Mouse (Mus musculus) embryonic facial prominence, embryonic 12.5 days (tissue): ENCODE results near the gene Gpr89. TPM values are rescaled to one million over a fixed set of nuclear protein-coding genes. Genes with fewer than 3 reads are reported as not detected.

ENCODE experiments used
- ATAC-seq: fragments of 200-750 bp; cut with Nextera tagmentation; 2 replicates; pipeline ENCODE4 v1.8.0; 2017; ENCODE audit not compliant: insufficient number of reproducible peaks, insufficient read depth, low FRiP score, low TSS enrichment
- H3K27ac ChIP-seq: fragments of 300-500 bp; sonication (generic); 2 replicates; pipeline ENCODE4 v1.5.1; 2016; ENCODE audit warnings: mild to moderate bottlenecking
- H3K27me3 ChIP-seq: fragments of 300-500 bp; sonication (generic); 2 replicates; pipeline ENCODE4 v1.6.1; 2016; ENCODE audit warnings: mild to moderate bottlenecking, moderate library complexity
- H3K36me3 ChIP-seq: fragments of 300-500 bp; sonication (generic); 2 replicates; pipeline ENCODE4 v1.6.1; 2016; ENCODE audit warnings: mild to moderate bottlenecking
- H3K4me1 ChIP-seq: fragments of 300-500 bp; sonication (generic); 2 replicates; pipeline ENCODE4 v1.6.1; 2016
- H3K4me2 ChIP-seq: fragments of 300-500 bp; sonication (generic); replicated peaks from 2 replicates; pipeline ENCODE4 v1.6.1; 2016; ENCODE audit warnings: mild to moderate bottlenecking, moderate library complexity
- H3K4me3 ChIP-seq: fragments of 300-500 bp; sonication (generic); 2 replicates; pipeline ENCODE4 v1.5.1; 2016; ENCODE audit warnings: mild to moderate bottlenecking
- H3K9ac ChIP-seq: fragments of 300-500 bp; sonication (generic); 2 replicates; pipeline ENCODE4 v1.6.1; 2016; ENCODE audit warnings: mild to moderate bottlenecking, moderate library complexity
- H3K9me3 ChIP-seq: fragments of 300-500 bp; sonication (generic); 2 replicates; pipeline ENCODE4 v1.6.1; 2016; ENCODE audit warnings: mild to moderate bottlenecking, moderate library complexity
- WGBS: fragments of 180-500 bp; shearing (Covaris S2); methylation state at CpG from one replicate; pipeline ENCODE4 v1.1.7; 2016; 5-methylcytosine and 5-hydroxymethylcytosine counted together
- polyA plus RNA-seq: library from polyadenylated mRNA; unstranded; fragments of >200 nt; fragmentation: Nextera tagmentation; extraction: Ambion mirVana; gene quantifications from 2 replicates; pipeline ENCODE4 v1.2.1, GENCODE M21; 2016

The Gpr89 gene
- polyA plus RNA-seq, 1 experiment from 2014 or later: 43.1 TPM

DNA sequence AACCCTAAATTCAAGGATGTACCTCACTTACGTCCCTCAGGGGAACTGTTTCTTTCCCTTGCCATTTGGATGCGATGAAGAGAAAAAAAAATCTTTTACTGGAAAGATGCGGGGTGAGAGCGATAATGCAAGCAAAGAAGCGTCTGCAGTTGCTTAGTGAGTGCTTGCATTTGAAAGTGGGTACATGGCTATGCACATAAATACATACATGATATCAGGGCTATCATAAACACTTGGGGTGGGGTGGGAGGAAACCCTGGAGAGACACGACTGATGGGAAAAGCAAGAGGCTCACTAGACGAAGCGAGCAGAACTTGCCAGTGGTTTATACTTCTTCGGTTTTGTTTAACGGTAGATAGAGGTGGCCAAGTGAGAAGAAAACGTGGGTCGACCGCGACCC, 753 bp downstream of the Gpr89 start, which contains the start of gene Gja5:
Gene Gja5 (plus strand): TSS at position 301 of the 400 bp plus-strand sequence.
- no peaks in the 10 kb centered on the region for H3K36me3 ChIP-seq
- ATAC-seq: no peak
- H3K4me1 ChIP-seq: peaks cover 9% of the 10 kb centered on the region
- WGBS: 15% methylated on average over 14 of the region's 14 CpGs
- peaks cover 10% of the 10 kb centered on the region for H3K27me3 ChIP-seq
- H3K4me3 ChIP-seq: peak within 1 kb of the TSS; percentile 98
- H3K9ac ChIP-seq: peak within 1 kb of the TSS; percentile 90
- H3K4me2 ChIP-seq: peak within 1 kb of the TSS; percentile 81
- H3K9me3 ChIP-seq: no peaks in the 10 kb centered on the region
- H3K27ac ChIP-seq: no peak within 1 kb of the TSS

DNA sequence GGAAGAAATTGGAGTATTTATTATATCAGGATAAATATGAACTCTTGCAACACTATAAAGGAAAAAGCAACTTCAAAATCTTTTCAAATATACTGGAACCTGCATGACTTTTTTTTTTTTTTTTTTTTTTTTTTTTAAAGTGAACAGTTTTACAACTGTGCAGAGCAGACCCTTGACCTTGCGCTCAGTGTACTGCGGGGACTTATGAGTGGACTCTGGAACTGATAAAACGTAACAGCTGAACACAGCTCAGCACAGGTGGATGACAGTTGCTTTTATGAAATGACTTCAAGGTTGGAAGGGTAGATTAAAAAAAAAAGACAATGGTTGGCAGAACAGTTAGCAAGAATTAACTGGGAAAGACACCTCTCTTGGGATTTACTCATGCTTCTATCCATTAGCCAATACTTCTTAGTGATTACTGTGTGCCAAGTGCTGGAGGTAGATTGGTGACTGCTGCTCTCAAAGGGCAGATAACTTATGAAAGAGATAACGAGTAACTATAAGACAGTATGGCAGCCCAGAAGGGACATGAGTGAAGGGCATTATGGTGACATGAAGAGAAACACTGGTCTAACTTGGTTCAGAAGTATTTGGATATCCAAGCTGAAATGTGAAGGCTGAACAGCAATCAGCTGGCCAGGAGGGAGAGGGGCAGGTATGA, 2.7 kb downstream of the Gpr89 start:
- WGBS: 86% methylated on average over 4 of the region's 4 CpGs
- H3K4me3 ChIP-seq: no peak overlapping the region
- no peak overlapping the region for H3K9ac ChIP-seq
- H3K27ac ChIP-seq: no peak overlapping the region
- H3K4me2 ChIP-seq: no peak overlapping the region
- no peak for ATAC-seq
- H3K36me3 ChIP-seq: peaks cover 1% of the 10 kb centered on the region; the same call in 1 of the 2 replicates
- H3K27me3 ChIP-seq: peaks cover 8% of the 10 kb centered on the region
- H3K4me1 ChIP-seq: peaks cover 9% of the 10 kb centered on the region
- no peaks in the 10 kb centered on the region for H3K9me3 ChIP-seq

DNA sequence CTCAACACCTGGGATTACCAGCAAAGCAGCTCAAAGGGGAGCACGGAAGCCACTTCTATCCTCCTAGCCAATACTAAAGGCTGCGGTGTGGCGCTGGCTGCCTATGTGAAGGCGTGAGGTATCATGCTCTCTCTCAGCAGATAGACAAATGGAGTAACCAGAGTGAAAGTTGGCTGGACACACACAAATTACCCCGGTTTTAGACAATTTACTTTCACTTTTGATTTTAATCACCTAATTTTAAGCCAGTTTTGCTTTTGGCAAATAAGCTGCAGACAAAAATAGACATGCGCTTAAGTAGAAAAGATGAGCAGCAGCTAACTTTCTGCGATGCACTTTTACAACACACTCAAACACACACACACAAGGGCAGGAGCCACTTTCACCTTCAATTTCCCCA, 21.5 kb downstream of the Gpr89 start:
- ATAC-seq: no peak
- peaks cover 54% of the 10 kb centered on the region for H3K36me3 ChIP-seq

DNA sequence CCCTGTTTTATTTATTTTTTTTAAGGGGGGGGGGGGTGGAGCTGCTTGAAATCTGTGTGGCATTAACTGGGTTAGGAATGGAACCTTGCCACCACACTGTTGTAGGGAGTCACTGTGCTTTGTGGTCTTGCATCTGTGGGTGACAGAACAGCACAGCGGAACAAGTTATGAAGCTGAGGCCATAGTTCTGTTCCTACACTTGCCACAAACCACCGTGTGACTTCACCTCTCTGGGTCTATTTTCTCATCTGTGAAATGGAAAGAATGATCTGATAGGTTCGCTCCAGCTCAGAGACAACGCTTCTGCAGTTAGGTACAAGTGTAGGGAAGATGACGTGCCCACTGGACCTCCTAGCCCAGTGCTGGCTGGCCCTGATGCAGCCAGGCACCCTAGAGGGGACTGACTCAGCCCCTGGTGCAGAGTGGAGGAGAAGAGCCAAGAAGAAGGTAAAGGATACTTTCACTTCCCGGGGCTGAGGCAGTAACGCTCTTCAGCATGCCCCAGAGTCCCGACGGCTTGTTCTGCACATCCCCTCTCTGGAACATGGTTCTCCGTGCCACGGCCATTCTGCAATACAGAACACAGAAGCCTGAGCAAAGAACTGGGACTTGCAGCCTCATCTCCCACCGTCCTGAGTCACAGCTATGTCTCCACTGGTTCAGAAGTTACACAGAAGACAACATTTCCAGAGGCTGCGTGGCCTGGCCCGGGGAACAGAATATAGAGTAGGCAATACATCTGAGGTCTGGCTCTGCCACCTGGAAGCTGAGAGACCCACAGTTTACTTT, 22.9 kb downstream of the Gpr89 start:
- H3K4me3 ChIP-seq: no peak overlapping the region
- no peaks in the 10 kb centered on the region for H3K27me3 ChIP-seq
- H3K4me1 ChIP-seq: peaks cover under 1% of the 10 kb centered on the region; the same call in 1 of the 2 replicates
- 94% methylated on average over 14 of the region's 14 CpGs for WGBS
- no peak overlapping the region for H3K9ac ChIP-seq
- ATAC-seq: no peak
- no peak overlapping the region for H3K27ac ChIP-seq
- H3K9me3 ChIP-seq: no peaks in the 10 kb centered on the region
- H3K4me2 ChIP-seq: no peak overlapping the region
- peaks cover 56% of the 10 kb centered on the region for H3K36me3 ChIP-seq

More for the DNA sequence above, 21.5 kb downstream of the Gpr89 start:
- H3K27me3 ChIP-seq: no peaks in the 10 kb centered on the region
- no peaks in the 10 kb centered on the region for H3K9me3 ChIP-seq
- no peak overlapping the region for H3K4me3 ChIP-seq
- no peak overlapping the region for H3K9ac ChIP-seq
- 94% methylated on average over 7 of the region's 7 CpGs for WGBS
- no peak overlapping the region for H3K4me2 ChIP-seq
- no peak overlapping the region for H3K27ac ChIP-seq
- peaks cover 6% of the 10 kb centered on the region; the same call in 1 of the 2 replicates for H3K4me1 ChIP-seq

DNA sequence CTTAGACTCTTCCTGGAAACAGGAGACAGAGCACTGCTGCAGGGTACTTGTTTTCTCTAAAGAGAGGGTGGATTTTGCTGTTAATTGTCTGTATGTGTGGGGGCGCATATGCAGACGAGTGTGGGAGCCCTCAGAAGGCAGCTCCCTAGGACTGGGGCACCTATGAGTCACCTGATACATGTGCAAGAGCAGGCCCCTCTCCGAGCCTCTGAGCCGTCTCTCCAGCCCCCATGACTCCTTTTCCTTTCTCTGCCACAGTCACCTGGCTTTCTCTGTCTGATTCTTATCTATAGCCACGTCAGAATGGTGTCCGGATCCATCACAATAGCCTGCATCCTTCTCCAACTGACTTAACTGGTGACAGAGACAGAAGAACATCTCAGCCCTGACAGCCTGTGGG, 23.6 kb downstream of the Gpr89 start:
- Histone ChIP-seq H3K4me1 (no peaks in the 10 kb centered on the region), H3K4me2 (no peak overlapping the region), H3K4me3 (no peak overlapping the region), H3K27me3 (no peaks in the 10 kb centered on the region), H3K27ac (no peak overlapping the region), H3K9ac (no peak overlapping the region), H3K36me3 (peaks cover 51% of the 10 kb centered on the region), H3K9me3 (no peaks in the 10 kb centered on the region)
- ATAC-seq: no peak
- WGBS: 81% methylated on average over 6 of the region's 6 CpGs

DNA sequence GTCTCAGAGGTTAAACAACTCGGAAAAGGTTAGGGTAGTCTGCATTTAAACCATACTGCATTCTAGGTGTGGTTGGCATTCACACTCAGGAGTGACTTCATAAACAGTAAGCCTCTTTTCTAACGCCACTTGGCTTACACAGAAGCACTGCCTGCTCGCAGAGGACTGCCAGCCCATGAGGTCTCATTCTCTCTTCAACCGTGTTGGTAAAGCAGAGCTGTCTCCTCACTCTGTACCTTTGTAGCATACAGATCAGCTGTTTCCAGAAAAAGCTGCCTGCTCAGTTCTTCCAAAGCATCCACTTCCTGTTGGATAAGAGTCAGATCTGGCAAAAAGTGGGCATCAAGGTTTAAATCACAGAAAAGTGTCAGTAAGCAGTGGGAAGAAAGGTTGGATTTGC, 24.8 kb downstream of the Gpr89 start:
- Histone ChIP-seq H3K9me3 (no peaks in the 10 kb centered on the region), H3K36me3 (peaks cover 54% of the 10 kb centered on the region), H3K4me2 (no peak overlapping the region), H3K9ac (no peak overlapping the region), H3K27me3 (no peaks in the 10 kb centered on the region), H3K4me1 (no peaks in the 10 kb centered on the region), H3K4me3 (no peak overlapping the region), H3K27ac (no peak overlapping the region)
- no peak for ATAC-seq
- 87% methylated on average over 4 of the region's 4 CpGs for WGBS

DNA sequence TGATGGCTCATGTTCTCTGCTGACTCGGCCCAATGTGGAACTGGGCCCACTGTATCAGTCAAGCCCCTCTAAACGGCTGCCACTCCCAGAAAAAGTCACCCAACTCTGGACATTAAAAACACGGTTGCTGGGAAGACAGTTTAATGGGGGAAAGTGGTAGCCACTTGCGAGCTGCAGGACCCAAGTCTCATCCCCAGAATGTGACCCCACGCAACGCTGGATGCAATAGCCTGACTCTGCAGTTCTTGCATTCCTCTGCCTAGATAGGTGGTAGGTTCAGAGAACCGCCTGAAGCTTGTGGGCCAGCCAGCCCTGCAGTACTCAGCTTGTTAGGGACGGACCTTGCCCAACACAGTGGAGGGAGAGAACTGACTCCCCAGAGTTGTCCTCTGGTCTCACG, 25.6 kb downstream of the Gpr89 start:
- H3K4me3 ChIP-seq: no peak overlapping the region
- no peaks in the 10 kb centered on the region for H3K4me1 ChIP-seq
- ATAC-seq: no peak
- no peak overlapping the region for H3K27ac ChIP-seq
- no peaks in the 10 kb centered on the region for H3K27me3 ChIP-seq
- no peak overlapping the region for H3K4me2 ChIP-seq
- peaks cover 62% of the 10 kb centered on the region for H3K36me3 ChIP-seq
- no peak overlapping the region for H3K9ac ChIP-seq
- H3K9me3 ChIP-seq: no peaks in the 10 kb centered on the region
- 83% methylated on average over 9 of the region's 9 CpGs for WGBS

DNA sequence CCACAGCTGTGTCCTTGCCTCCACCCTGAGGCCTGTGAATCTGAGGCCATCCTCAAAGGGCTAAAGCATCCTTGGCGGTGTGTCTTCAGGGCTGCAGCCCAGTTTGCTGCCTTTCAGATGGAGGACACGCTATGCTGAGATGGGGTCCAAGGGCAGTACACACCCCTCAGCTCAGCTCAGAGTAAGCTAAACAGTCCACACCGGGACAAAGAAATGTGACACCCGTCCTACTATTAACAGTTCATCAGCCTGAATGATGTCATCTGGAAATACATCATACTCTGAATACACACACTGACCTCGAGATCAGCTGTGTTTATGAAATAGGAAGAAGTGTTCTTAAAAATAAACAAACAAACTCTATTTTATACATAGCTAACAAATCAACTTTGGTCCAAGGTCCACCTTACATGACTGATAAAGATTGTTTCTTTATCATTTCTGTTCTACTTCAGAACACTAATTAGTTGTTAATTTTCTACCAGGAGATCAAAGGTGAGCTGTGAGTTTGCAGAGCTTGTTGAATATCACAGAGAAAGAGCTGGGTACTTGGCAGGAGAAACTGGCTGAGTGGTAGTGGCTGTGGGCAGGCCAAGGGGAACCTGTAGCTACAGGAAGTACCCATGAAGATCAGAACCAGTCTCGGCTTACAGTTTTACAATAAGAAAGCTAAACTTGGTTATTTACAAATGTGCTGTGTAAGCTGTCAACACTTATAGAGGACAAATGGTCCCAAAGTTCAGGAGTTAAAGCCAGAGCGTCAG, 30.2 kb downstream of the Gpr89 start:
- H3K4me2 ChIP-seq: no peak overlapping the region
- peaks cover 61% of the 10 kb centered on the region for H3K36me3 ChIP-seq
- 85% methylated on average over 7 of the region's 7 CpGs for WGBS
- no peaks in the 10 kb centered on the region for H3K4me1 ChIP-seq
- H3K9me3 ChIP-seq: no peaks in the 10 kb centered on the region
- H3K9ac ChIP-seq: no peak overlapping the region
- no peaks in the 10 kb centered on the region for H3K27me3 ChIP-seq
- no peak overlapping the region for H3K27ac ChIP-seq
- no peak for ATAC-seq
- H3K4me3 ChIP-seq: no peak overlapping the region

DNA sequence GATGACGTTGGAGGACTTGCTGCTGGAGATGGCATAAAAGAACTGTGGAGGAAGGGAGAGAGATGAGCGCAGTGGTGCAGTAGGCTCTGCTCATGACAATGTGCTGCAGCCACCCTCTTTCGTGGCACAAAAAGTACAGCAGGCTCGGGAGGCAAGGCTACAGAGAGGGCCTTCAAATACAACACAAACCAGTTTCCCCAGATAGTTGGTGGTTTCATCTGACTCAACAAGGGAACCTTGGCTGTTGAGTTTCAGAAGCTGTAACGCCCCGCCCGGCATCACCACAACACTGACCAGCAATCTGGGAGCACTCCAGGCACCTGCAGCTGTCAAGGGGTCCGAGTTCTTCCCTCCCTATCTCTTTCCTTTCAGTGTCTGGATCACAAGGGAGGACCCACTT, 32.6 kb downstream of the Gpr89 start:
- ATAC-seq: no peak
- Histone ChIP-seq H3K27ac (no peak overlapping the region), H3K4me1 (no peaks in the 10 kb centered on the region), H3K9me3 (no peaks in the 10 kb centered on the region), H3K27me3 (no peaks in the 10 kb centered on the region), H3K4me3 (no peak overlapping the region), H3K9ac (no peak overlapping the region), H3K36me3 (peaks cover 72% of the 10 kb centered on the region), H3K4me2 (no peak overlapping the region)
- WGBS: 92% methylated on average over 8 of the region's 8 CpGs

DNA sequence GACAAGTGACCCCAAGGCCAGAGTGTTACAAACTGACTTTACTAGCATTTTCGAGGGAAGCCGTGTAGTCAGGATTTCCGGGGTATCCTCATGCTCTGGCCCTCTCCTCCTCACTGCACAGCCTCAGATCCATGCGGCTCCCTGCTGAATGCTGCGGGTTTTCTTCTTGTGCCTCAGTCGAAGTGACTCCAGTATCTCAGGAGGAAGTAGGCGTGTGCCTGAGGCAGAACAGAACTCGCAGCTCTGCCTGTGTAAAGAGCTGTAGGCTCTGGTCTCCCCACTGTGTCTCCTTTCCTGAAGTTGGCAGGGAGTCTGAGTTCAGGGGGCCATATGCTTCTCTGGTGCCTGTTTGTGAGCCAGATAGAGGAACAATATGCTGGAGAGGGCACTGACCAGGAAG, 34.1 kb downstream of the Gpr89 start:
- Histone ChIP-seq H3K4me3 (no peak overlapping the region), H3K27ac (no peak overlapping the region), H3K4me1 (no peaks in the 10 kb centered on the region), H3K36me3 (peaks cover 72% of the 10 kb centered on the region), H3K4me2 (no peak overlapping the region), H3K9me3 (no peaks in the 10 kb centered on the region), H3K9ac (no peak overlapping the region), H3K27me3 (no peaks in the 10 kb centered on the region)
- no peak for ATAC-seq
- 80% methylated on average over 8 of the region's 8 CpGs for WGBS

DNA sequence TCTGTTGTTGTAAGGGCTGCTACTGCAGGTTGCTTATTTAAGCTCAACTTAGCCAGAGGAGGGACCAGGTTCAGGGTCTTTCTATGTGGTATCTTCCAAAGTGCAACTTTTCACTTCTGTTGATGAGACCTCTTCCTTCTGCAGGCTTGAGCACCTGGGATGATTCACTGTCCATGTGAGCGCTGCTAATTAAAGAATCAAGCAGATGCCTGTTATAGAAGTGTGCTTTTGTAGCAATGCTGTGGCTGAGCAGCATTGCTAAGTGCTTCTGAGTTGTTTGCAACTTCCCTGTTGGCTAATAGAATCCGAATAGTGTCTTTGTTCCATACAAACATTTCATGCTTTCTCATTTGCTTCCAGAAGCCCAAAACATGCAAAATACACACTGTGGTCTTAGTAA, 34.9 kb downstream of the Gpr89 start:
- no peaks in the 10 kb centered on the region for H3K27me3 ChIP-seq
- no peak for ATAC-seq
- 95% methylated on average over 2 of the region's 2 CpGs for whole genome bisulfite sequencing
- H3K4me1 ChIP-seq: no peaks in the 10 kb centered on the region
- H3K9me3 ChIP-seq: no peaks in the 10 kb centered on the region
- H3K36me3 ChIP-seq: peaks cover 67% of the 10 kb centered on the region
- H3K27ac ChIP-seq: no peak overlapping the region
- H3K9ac ChIP-seq: no peak overlapping the region
- H3K4me2 ChIP-seq: no peak overlapping the region
- H3K4me3 ChIP-seq: no peak overlapping the region
